Mouse (Mus musculus) E14TG2a.4 (cell line): ENCODE measurements around the gene Gm28051.
A peak's percentile ranks its signal among the peaks of the same experiment; 100 is the strongest.

Experiments used
- H3K27me3 ChIP-seq: 2 replicates; pipeline ENCODE4 v1.6.1; 2014; ENCODE audit warnings: low read length, control low read depth; ENCODE audit not compliant: insufficient read depth
- H3K36me3 ChIP-seq: 2 replicates; pipeline ENCODE4 v1.6.1; 2014; ENCODE audit warnings: low read length, control low read depth; ENCODE audit not compliant: insufficient read depth
- H3K4me1 ChIP-seq: replicated peaks from 2 replicates; pipeline ENCODE4 v1.6.1; 2014; ENCODE audit warnings: low read depth, low read length, control low read depth
- H3K4me3 ChIP-seq: replicated peaks from 2 replicates; pipeline ENCODE4 v1.5.1; 2014; ENCODE audit warnings: mild to moderate bottlenecking, low read length
- H3K9me3 ChIP-seq: 2 replicates; pipeline ENCODE4 v1.6.1; 2014; ENCODE audit warnings: low read length, control low read depth
- CTCF ChIP-seq: conservative IDR thresholded peaks from 2 replicates; pipeline ENCODE4 v1.5.1; 2014; ENCODE audit warnings: low read length
- NANOG ChIP-seq: IDR thresholded peaks from 2 replicates; pipeline ENCODE4 v1.6.1; 2014; ENCODE audit warnings: borderline replicate concordance, low read length, mixed read lengths
- POU5F1 ChIP-seq: IDR thresholded peaks from 2 replicates; pipeline ENCODE4 v1.6.1; 2014; ENCODE audit warnings: low read length, borderline replicate concordance

Gene Gm28051

DNA sequence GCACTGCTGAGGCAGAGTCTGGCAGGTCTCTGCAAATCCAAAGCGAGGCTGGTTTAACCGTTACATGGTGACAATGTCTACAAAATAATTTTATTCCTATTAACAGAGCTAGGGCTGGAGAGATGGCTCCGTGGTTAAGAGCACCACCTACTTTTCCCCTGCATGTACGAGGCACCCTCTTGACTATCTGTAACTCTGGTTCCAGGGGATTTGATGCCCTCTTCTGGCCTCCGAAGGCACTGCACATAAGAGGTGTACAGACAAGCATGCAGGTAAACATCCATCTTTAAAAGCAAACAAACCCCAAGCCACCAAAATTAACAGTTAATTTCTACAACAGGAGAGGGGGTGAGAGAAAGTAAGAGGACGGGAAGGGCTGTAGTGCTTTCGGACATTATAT, 1.3 kb downstream of the Gm28051 start:
- TF ChIP-seq NANOG (no peak), CTCF (peak; percentile 75)

GRCm38 (mm10) chr12:102748256-102748655, 9.3 kb downstream of the Gm28051 start:
- Histone ChIP-seq H3K9me3 (no peaks in the 10 kb centered on the region), H3K36me3 (peaks cover 59% of the 10 kb centered on the region), H3K27me3 (no peaks in the 10 kb centered on the region), H3K4me3 (no peak overlapping the region), H3K4me1 (peaks cover 61% of the 10 kb centered on the region)
- TF ChIP-seq POU5F1 = no peak
- no peak for TF ChIP-seq NANOG
- TF ChIP-seq CTCF = no peak

More for the DNA sequence above, 1.3 kb downstream of the Gm28051 start:
- Histone ChIP-seq H3K4me1 (peaks cover 63% of the 10 kb centered on the region), H3K9me3 (no peaks in the 10 kb centered on the region), H3K4me3 (peak overlapping the region; percentile 98), H3K27me3 (no peaks in the 10 kb centered on the region), H3K36me3 (peaks cover 40% of the 10 kb centered on the region)

DNA sequence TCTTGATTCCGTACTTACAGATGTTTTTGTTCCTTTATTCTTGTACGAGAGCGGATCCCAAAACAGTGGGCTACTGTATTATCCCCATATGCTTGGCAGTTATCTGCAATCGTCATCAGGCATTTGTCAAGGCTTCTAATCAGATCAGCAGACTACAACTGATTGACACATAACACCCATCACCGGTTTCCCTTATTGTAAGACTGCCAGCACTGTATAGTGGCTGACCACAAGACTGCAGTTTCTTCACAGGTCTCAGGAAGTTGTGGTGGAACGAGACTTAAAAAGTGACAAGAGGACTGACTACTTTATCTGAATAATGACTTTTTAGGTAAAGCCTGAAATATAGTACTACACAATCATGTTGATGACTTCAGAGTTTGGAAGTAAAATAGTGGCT, 12.7 kb downstream of the Gm28051 start:
- H3K4me1 ChIP-seq = peaks cover 53% of the 10 kb centered on the region
- peak overlapping the region; percentile 92 for H3K4me3 ChIP-seq
- peaks cover 64% of the 10 kb centered on the region for H3K36me3 ChIP-seq
- TF ChIP-seq NANOG (no peak), CTCF (0 out of 2 replicates have a peak, but pooled peaks have one; percentile 3), POU5F1 (no peak)
- no peaks in the 10 kb centered on the region for H3K27me3 ChIP-seq
- no peaks in the 10 kb centered on the region for H3K9me3 ChIP-seq

- peaks cover 57% of the 10 kb centered on the region for H3K36me3 ChIP-seq
- H3K4me3 ChIP-seq = peak within 1 kb of the TSS; percentile 92
- no peaks in the 10 kb centered on the region for H3K27me3 ChIP-seq
- no peak for TF ChIP-seq NANOG
- no peak for TF ChIP-seq POU5F1
- TF ChIP-seq CTCF = no peak
- no peaks in the 10 kb centered on the region for H3K9me3 ChIP-seq
- H3K4me1 ChIP-seq = peaks cover 47% of the 10 kb centered on the region
Observed at GRCm38 (mm10) chr12:102743589-102744574, 13.7 kb downstream of the Gm28051 start, which contains the start of the genes Moap1 and Tmem251. TSS of gene Moap1 (minus strand) at chr12:102743661. TSS of gene Tmem251 (plus strand) at chr12:102743762.

DNA sequence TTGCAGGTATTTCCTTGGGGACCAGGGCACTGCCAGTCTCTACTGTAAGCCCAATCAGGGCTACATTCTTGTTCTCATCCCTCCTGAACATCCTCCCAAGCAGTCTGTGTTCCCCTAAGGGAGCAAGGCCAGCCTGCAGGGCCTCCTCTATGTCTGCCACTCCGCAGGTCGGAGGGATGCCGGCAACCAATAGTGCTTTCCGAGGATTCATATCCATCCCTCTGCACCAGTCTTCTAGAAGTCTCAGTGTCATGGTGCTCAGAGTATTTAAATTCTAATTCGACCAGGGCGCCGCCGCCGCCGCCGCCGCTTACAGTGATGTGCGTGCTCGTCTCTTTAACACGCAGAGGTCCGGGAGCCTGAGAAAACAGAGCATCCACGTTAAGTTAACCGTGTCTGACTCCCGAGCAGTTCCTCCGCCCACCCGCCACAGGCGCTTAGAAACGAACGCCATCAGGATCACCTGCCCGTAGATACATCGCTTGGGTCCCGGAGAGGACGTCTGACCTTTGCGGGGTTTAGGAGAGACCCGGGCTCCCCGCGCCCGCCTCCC, 14.5 kb downstream of the Gm28051 start:
- H3K27me3 ChIP-seq = no peaks in the 10 kb centered on the region
- H3K4me1 ChIP-seq = peaks cover 42% of the 10 kb centered on the region
- TF ChIP-seq NANOG (no peak), POU5F1 (no peak), CTCF (no peak)
- peak overlapping the region; percentile 92 for H3K4me3 ChIP-seq
- H3K36me3 ChIP-seq = peaks cover 49% of the 10 kb centered on the region
- H3K9me3 ChIP-seq = no peaks in the 10 kb centered on the region

- H3K4me3 ChIP-seq = no peak overlapping the region
- peaks cover 38% of the 10 kb centered on the region for H3K36me3 ChIP-seq
- no peak for TF ChIP-seq CTCF
- no peak for TF ChIP-seq POU5F1
- TF ChIP-seq NANOG = no peak
- no peaks in the 10 kb centered on the region for H3K27me3 ChIP-seq
- peaks cover 36% of the 10 kb centered on the region for H3K4me1 ChIP-seq
- no peaks in the 10 kb centered on the region for H3K9me3 ChIP-seq
Observed at GRCm38 (mm10) chr12:102742056-102742455, 15.5 kb downstream of the Gm28051 start.

GRCm38 (mm10) chr12:102740285-102740684, 17.3 kb downstream of the Gm28051 start:
- Histone ChIP-seq H3K9me3 (no peaks in the 10 kb centered on the region), H3K4me3 (no peak overlapping the region), H3K4me1 (peaks cover 26% of the 10 kb centered on the region), H3K36me3 (peaks cover 21% of the 10 kb centered on the region), H3K27me3 (no peaks in the 10 kb centered on the region)
- no peak for TF ChIP-seq POU5F1
- peak; percentile 41 for TF ChIP-seq CTCF

DNA sequence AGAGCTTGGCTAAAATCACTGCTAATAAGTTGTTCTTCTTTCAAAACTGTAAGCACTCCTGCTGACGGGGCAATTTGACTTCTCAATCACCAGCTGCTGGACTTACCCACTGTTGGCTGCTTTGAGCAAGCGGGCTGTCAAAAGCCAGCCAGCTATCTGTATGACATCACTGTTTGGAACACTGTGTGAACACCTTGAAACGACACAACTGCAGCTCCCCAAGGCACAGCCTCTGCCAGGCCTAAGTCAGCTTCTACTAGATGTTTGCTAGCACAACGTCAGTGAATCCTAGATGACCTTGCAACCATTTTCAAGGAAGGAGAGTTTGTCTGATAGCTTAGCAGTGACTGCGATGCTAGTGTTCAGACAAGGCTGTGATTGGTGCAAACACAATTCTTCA, 18.5 kb downstream of the Gm28051 start:
- no peaks in the 10 kb centered on the region for H3K9me3 ChIP-seq
- TF ChIP-seq NANOG (no peak), CTCF (no peak), POU5F1 (no peak)
- no peaks in the 10 kb centered on the region for H3K27me3 ChIP-seq
- no peak overlapping the region for H3K4me3 ChIP-seq
- peaks cover 14% of the 10 kb centered on the region for H3K4me1 ChIP-seq
- peaks cover 17% of the 10 kb centered on the region for H3K36me3 ChIP-seq
